Mouse (Mus musculus) bone marrow, adult 2 months (tissue): ENCODE measurements around the gene Dcakd. TPM values are rescaled to one million over a fixed set of nuclear protein-coding genes. Genes with fewer than 3 reads are reported as not detected.
A peak's percentile ranks its signal among the peaks of the same experiment; 100 is the strongest.

Experiments used
- H3K27ac ChIP-seq: fragments of 200-500 bp; 2 replicates; pipeline ENCODE4 v1.5.1; 2012; ENCODE audit warnings: low read depth, mild to moderate bottlenecking, control low read depth, inconsistent platforms, low read length; ENCODE audit not compliant: control insufficient read depth, poor library complexity, insufficient read depth
- H3K4me1 ChIP-seq: fragments of 200-500 bp; 2 replicates; pipeline ENCODE4 v1.6.1; 2011; ENCODE audit warnings: low read length; ENCODE audit not compliant: control insufficient read depth, insufficient read depth
- H3K4me3 ChIP-seq: fragments of 200-500 bp; replicated peaks from 2 replicates; pipeline ENCODE3; 2011; ENCODE audit warnings: mild to moderate bottlenecking, low read depth, low read length, control low read depth; ENCODE audit not compliant: control insufficient read depth
- CTCF ChIP-seq: fragments of 200-500 bp; IDR thresholded peaks from 2 replicates; pipeline ENCODE4 v1.5.1; 2011; ENCODE audit warnings: low read length, control low read depth; ENCODE audit not compliant: control insufficient read depth, insufficient read depth
- POLR2A ChIP-seq: fragments of 200-500 bp; IDR thresholded peaks from 2 replicates; pipeline ENCODE4 v1.6.1; 2011; ENCODE audit warnings: low read depth, mild to moderate bottlenecking, control low read depth, low read length, borderline replicate concordance; ENCODE audit not compliant: control insufficient read depth
- WGBS: fragments of 180-500 bp; shearing (Covaris S2); methylation state at CpG from one replicate; pipeline ENCODE4 v1.1.7; 2018; 5-methylcytosine and 5-hydroxymethylcytosine counted together
- polyA plus RNA-seq: library from polyadenylated mRNA; stranded (reverse); fragments of >200 nt; gene quantifications from 2 replicates; pipeline ENCODE4 v1.2.4, GENCODE M21; 2011; ENCODE audit warnings: low replicate concordance; ENCODE audit not compliant: missing spikeins, insufficient read depth, insufficient read length

Gene Dcakd
- polyA plus RNA-seq, 1 experiment, result 13.9 TPM

DNA sequence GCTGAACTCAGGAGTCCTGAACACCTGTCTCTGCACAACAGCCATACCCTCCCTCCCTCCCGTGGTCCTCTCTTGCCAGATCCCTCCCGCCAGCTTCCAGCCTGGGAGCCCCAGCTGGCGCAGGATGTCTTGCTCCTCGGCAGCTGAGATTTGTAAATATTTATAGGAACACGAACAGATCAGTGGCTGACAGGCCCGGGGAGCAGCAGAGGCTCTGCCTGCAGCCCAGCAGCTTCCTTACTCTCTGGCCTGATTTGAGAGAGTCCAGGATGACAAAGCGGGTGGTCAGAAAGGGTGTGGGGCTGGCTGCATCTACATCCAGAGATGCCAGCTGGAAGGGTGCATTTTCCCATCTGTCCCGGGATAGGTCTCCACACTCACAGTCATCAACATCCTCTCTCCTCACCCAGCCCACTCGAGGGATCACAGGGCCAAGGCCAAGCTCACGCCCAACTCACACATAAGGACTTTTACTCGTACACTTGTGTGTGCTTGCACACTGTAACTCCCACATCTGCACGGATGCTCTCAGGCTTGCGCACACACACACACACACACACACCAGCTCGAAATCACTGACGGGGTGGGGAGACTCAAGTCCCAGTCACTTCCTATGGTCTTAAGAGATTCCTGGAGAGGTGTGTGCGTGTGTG lies 71.0 kb downstream of the Dcakd start:
- TF ChIP-seq POLR2A (no peak), CTCF (no peak)
- H3K27ac ChIP-seq, result no peak overlapping the region
- no peak overlapping the region for H3K4me3 ChIP-seq
- 64% methylated on average over 16 of the region's 16 CpGs for WGBS
- no peaks in the 10 kb centered on the region for H3K4me1 ChIP-seq

DNA sequence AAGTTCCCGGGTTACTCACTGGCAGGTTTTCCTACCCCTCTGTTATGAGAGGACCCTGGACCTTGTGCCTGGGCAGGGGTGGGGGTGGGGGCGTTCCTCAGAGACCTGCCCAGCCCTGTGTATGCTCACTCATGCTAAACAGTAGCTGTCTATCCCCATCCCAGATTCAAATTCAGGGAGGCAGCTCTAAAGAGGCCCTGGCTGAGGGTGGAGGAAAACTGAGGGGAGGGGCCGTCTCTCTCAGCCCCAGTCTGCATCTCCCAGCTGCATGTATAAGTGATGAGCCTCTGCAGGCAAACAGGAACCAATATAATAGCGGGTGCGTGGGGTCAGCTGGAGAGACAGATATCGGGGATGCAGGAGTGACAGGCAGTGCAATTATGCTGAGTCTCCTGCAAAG lies 75.2 kb downstream of the Dcakd start:
- Histone ChIP-seq H3K4me3 (no peak overlapping the region), H3K27ac (no peak overlapping the region), H3K4me1 (no peaks in the 10 kb centered on the region)
- TF ChIP-seq POLR2A, result no peak
- no peak for TF ChIP-seq CTCF
- WGBS, result 56% methylated on average over 6 of the region's 6 CpGs

DNA sequence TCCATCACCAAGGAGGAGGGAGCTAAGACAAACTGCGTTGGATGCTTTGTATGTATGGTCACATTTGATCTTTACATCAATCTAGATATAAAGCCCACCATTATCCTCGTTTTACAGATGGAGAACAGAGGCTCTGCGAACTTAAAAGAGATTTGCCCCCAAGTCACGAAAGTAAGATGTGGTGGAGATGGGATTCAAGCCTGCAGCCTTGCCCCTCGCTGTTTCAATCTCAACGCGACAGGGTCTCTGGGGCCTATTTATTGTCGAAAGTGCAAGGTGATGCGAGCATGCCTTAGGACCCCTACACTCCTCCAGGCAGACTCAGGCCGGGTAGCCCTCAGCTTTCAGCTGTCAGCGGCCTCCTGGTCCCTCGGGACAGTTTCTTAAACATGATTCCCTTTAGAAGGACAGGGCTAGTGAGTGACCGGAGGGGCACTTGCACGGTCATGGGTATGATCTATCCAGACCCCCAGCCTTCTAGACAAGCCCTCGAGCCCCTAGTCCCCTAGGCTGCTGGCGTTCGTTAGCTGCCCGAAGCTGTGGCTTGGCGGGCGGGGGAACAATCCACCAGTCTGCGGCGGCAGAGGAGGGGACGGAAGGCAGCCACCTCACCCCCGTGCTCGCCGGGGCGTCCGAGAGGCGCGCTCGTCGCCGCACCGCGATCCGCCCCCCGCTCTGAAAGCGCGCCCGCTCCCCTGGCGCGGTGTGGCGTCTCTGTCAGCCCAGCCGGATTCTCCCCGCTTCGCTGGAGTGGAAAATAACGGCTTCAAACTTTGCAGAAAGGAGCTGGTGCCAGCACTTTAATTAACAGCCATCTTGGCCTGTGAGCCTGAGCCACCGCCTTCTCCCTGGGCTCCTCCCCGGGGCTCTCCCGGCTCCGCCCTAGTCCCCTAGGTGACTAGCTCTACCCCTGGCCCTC lies 79.8 kb downstream of the Dcakd start:
- Histone ChIP-seq H3K4me3 (peak overlapping the region; percentile 16), H3K27ac (no peak overlapping the region), H3K4me1 (no peaks in the 10 kb centered on the region)
- 2% methylated on average over 51 of the region's 51 CpGs for WGBS
- TF ChIP-seq CTCF (no peak), POLR2A (no peak)

DNA sequence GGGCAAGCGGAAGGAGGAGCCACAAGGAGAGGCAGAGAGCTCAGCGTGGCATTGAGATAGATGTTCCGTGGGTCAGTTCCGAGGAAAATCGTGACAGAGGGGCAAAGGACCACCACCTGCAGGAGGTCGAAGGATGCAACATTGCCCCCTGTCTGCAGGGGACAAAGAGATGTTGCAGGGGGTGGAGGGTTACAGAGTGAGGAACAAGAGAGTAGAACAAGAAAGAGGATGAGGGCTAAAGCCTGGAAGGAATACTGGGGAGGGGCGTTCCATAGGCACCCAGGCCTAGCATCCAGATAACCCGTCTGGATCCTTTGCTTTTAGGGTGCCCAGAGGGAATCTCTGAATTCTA lies 81.2 kb downstream of the Dcakd start:
- Histone ChIP-seq H3K4me3 (no peak overlapping the region), H3K27ac (no peak overlapping the region), H3K4me1 (no peaks in the 10 kb centered on the region)
- TF ChIP-seq CTCF, result no peak
- TF ChIP-seq POLR2A, result no peak
- WGBS, result 10% methylated on average over 8 of the region's 8 CpGs

DNA sequence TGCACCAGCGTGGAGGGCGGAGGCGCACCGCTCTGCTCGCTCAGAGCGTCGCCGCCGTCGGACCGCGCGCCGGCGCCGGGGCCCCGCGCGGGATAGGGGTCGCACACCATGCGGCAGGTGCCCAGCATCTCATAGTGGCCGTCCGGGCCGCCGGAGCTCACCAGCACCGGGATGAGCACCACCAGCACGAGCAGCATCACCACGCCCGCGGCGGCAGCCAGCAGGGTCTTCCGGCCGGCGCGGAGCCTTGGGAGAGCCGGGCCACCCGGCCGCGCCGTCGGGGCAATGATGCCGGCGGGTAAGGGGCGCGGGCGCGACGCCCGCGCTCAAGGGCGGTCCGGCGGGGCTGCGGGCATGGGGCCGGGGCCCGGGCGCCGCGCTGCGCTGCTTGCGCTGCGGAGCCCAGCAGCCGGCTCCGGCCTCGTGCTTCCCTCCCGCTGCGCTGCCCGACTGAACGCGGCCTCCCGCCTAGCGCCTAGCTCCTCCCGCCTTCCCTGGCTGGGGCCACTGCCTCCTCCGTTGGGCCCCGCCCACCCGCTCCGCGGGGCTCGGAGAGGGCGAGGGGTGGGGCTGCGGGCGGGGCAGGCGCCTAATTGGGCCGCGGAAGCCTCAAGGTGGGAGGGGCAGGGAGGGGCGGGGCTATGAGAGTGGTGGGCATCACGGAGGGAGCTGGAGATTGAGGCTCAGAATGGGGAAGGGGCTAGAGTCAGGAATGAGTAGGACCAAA lies 81.7 kb downstream of the Dcakd start, which contains the start of gene C1ql1:
Gene C1ql1, minus strand, starts transcription at position 424 of the 727 bp plus-strand sequence.
- WGBS, result 2% methylated on average over 87 of the region's 87 CpGs
- TF ChIP-seq POLR2A, result no peak
- Histone ChIP-seq H3K27ac (peak within 1 kb of the TSS; percentile 11; the same call in 1 of the 2 replicates), H3K4me3 (no peak within 1 kb of the TSS), H3K4me1 (no peaks in the 10 kb centered on the region)

DNA sequence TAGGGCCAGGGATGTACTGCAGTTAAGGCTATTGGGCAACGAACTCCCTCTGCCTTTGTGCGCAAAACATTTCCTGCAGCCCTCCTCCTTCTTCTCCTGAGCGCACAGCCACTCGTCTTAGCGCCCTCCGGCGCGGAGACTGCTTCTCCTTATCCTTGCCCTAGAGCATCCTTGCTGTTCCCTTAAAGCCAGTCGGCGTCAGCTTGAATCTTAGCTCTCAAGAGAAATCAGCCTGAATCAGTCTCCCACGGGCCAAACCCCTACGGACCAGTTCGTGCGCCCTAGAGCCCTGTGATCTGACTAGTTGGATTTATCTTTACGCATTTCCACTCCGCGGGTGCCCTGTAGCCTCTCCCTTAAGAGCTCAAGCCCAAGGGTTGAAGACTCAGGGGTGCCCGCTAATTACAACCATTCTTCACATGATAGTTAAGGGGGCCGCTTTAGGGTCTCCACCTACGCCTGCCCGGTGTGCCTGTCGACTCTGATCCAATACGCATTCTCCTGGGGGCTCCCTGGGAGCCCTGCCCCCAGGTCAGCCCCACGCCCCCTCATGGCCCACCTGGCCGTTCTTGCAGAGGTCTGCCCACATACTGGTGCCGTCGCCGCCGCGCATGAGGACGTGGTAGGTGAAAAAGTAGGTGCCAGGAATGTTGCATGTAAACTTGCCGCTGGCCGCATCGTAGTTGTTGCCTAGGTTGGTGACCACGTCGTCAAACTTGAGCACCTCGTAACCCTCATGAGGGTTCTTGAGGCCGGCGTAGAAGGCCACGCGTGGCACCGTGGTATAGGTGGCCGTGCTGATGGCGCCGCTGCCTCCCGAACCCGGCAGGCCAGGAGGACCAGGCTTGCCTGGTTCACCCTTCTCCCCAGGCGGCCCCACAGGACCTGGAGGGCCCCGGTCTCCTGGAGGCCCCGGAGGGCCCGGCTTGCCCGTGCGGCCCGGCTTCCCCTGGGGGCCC lies 82.5 kb downstream of the Dcakd start:
- no peaks in the 10 kb centered on the region for H3K4me1 ChIP-seq
- H3K27ac ChIP-seq, result peak overlapping the region; percentile 11; the same call in 1 of the 2 replicates
- no peak for TF ChIP-seq POLR2A
- no peak for TF ChIP-seq CTCF
- no peak overlapping the region for H3K4me3 ChIP-seq
- 9% methylated on average over 54 of the region's 54 CpGs for WGBS

Other genes starting within 250 kb of the Dcakd start
- gene Gjc1, start 208.6 kb downstream of the Dcakd start, polyA plus RNA-seq, result 0.41 and 3.4 TPM in 2 replicates
- 2.1 TPM in 1 of 2 replicates, not detected in the other for gene Higd1b, start 192.5 kb downstream of the Dcakd start, polyA plus RNA-seq
- gene Eftud2, start 147.3 kb downstream of the Dcakd start, polyA plus RNA-seq, result 77.3 and 159 TPM in 2 replicates
- gene Ccdc103, start 147.1 kb downstream of the Dcakd start, polyA plus RNA-seq, result 0.70 TPM in 1 of 2 replicates, not detected in the other
- gene Fam187a, start 143.2 kb downstream of the Dcakd start, polyA plus RNA-seq, result not detected in 2 replicates
- gene Gfap, start 127.4 kb downstream of the Dcakd start, polyA plus RNA-seq, result 8.1 and 11.4 TPM in 2 replicates
- gene Kif18b, start 103.2 kb downstream of the Dcakd start, polyA plus RNA-seq, result 32.8 and 37.0 TPM in 2 replicates
- not detected in 2 replicates for gene C1ql1, start 81.6 kb downstream of the Dcakd start, polyA plus RNA-seq
- gene Nmt1, start 143 bp downstream of the Dcakd start, polyA plus RNA-seq, result 28.0 and 38.2 TPM in 2 replicates
- gene Plcd3, start 73.3 kb upstream of the Dcakd start, polyA plus RNA-seq, result 2.6 and 5.1 TPM in 2 replicates
- gene Acbd4, start 73.3 kb upstream of the Dcakd start, polyA plus RNA-seq, result 25.5 and 34.1 TPM in 2 replicates
- 14.0 and 21.8 TPM in 2 replicates for gene Hexim1, start 87.9 kb upstream of the Dcakd start, polyA plus RNA-seq
- 2.8 and 5.7 TPM in 2 replicates for gene Hexim2, start 104.1 kb upstream of the Dcakd start, polyA plus RNA-seq
- 42.0 and 121 TPM in 2 replicates for gene Fmnl1, start 142.8 kb upstream of the Dcakd start, polyA plus RNA-seq
- gene 1700023F06Rik, start 180.2 kb upstream of the Dcakd start, polyA plus RNA-seq, result not detected in 2 replicates
- gene Spata32, start 190.1 kb upstream of the Dcakd start, polyA plus RNA-seq, result not detected in 2 replicates
- 3.4 and 12.1 TPM in 2 replicates for gene Map3k14, start 239.1 kb upstream of the Dcakd start, polyA plus RNA-seq